Mouse (Mus musculus) forebrain, embryonic 12.5 days (tissue): ENCODE measurements at regions not wholly inside any gene's neighbourhood (a gene's known extent, or its start where the extent isn't known, plus 50 kb on each side); places are given as distances from the start of the nearest gene placed in this dataset.
"Not testable (repeated sequence)": the region's sequence is repeated elsewhere in the genome, so short reads cannot be mapped to it uniquely, and the experiment has no call there.

Source experiments
- ATAC-seq: fragments of 200-750 bp; cut with Nextera tagmentation; 2 replicates; pipeline ENCODE4 v1.8.0; 2017; ENCODE audit warnings: moderate TSS enrichment; ENCODE audit not compliant: low FRiP score
- H3K27ac ChIP-seq: fragments of 300-500 bp; sonication (generic); 2 replicates; pipeline ENCODE4 v1.5.1; 2016; ENCODE audit warnings: mild to moderate bottlenecking
- H3K27me3 ChIP-seq: fragments of 300-500 bp; sonication (generic); 2 replicates; pipeline ENCODE4 v1.6.1; 2016; ENCODE audit warnings: mild to moderate bottlenecking
- H3K36me3 ChIP-seq: fragments of 300-500 bp; sonication (generic); replicated peaks from 2 replicates; pipeline ENCODE4 v1.6.1; 2016; ENCODE audit warnings: mild to moderate bottlenecking
- H3K4me1 ChIP-seq: fragments of 300-500 bp; sonication (generic); 2 replicates; pipeline ENCODE4 v1.6.1; 2016
- H3K4me2 ChIP-seq: fragments of 300-500 bp; sonication (generic); 2 replicates; pipeline ENCODE4 v1.6.1; 2016; ENCODE audit warnings: mild to moderate bottlenecking, moderate library complexity
- H3K4me3 ChIP-seq: fragments of 300-500 bp; sonication (generic); replicated peaks from 2 replicates; pipeline ENCODE4 v1.5.1; 2016; ENCODE audit warnings: mild to moderate bottlenecking
- H3K9ac ChIP-seq: fragments of 300-500 bp; sonication (generic); 2 replicates; pipeline ENCODE4 v1.6.1; 2016; ENCODE audit warnings: mild to moderate bottlenecking
- H3K9me3 ChIP-seq: fragments of 300-500 bp; sonication (generic); 2 replicates; pipeline ENCODE4 v1.6.1; 2016
- WGBS: fragments of 180-500 bp; shearing (Covaris S2); methylation state at CpG from one replicate; pipeline ENCODE4 v1.1.7; 2016; 5-methylcytosine and 5-hydroxymethylcytosine counted together

DNA sequence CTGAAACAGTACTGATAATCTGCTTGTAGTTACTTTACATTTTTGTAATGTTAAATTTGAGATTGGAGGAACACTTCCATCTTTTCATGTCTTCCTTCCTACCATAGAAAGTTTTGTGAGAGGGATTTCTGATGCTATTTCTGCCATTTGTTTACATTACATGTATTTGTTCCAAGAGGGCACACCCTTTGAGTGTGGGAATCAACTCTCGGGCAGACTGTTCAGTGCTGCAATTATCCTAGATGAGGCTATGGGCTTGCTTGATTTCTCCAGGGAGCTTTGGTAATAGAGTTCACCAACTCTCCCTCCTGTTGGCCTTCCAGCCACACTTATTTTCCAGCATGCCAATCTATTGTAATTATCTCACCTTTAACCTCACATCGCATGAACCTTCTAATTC lies 52.4 kb downstream of the Gm13691 start:
- 44% methylated on average over 2 of the region's 2 CpGs for WGBS
- H3K27ac ChIP-seq: no peak overlapping the region
- H3K27me3 ChIP-seq: no peaks in the 10 kb centered on the region
- no peaks in the 10 kb centered on the region for H3K4me1 ChIP-seq
- no peaks in the 10 kb centered on the region for H3K9me3 ChIP-seq
- ATAC-seq: no peak
- no peak overlapping the region for H3K4me2 ChIP-seq
- no peak overlapping the region for H3K4me3 ChIP-seq
- H3K9ac ChIP-seq: no peak overlapping the region
- H3K36me3 ChIP-seq: no peaks in the 10 kb centered on the region

DNA sequence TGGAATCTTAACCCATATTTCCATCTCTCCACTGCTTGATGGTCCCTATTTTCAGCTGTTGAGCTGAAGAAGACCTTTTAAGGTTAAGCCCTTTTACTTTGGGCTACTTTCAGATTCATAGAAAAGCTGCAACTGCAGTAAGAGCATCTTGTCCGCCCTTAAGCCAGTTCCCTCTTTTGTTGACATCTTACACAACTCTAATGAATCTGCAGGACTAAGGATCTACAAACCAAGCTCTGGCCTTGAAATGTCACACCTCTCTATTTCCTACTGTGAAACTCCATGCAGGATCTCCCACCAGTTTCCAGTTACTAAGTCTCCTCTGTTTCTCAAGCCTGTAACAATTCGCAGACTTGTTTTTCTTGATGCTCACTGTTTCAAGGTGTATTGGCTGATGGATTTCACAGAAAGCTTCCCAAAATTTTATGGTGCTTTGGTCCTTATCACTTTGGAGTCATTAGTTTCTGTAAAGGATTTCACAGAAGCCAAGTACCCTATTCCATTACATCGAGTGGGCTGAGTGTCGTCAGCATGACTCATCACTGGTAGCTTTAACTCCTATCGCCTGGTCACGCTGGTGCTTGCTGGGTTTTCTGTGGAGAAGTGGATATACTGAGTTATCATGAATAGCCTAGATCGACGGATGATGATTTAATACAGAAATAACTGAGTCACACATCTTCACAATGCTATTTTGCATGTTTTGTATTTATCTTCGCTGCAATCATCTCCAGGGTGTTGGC lies 58.2 kb downstream of the Gm13691 start:
- 91% methylated on average over 9 of the region's 9 CpGs for WGBS
- no peaks in the 10 kb centered on the region for H3K9me3 ChIP-seq
- H3K4me2 ChIP-seq: no peak overlapping the region
- H3K27me3 ChIP-seq: no peaks in the 10 kb centered on the region
- H3K9ac ChIP-seq: no peak overlapping the region
- ATAC-seq: no peak
- no peaks in the 10 kb centered on the region for H3K36me3 ChIP-seq
- H3K4me3 ChIP-seq: no peak overlapping the region
- no peak overlapping the region for H3K27ac ChIP-seq
- no peaks in the 10 kb centered on the region for H3K4me1 ChIP-seq

DNA sequence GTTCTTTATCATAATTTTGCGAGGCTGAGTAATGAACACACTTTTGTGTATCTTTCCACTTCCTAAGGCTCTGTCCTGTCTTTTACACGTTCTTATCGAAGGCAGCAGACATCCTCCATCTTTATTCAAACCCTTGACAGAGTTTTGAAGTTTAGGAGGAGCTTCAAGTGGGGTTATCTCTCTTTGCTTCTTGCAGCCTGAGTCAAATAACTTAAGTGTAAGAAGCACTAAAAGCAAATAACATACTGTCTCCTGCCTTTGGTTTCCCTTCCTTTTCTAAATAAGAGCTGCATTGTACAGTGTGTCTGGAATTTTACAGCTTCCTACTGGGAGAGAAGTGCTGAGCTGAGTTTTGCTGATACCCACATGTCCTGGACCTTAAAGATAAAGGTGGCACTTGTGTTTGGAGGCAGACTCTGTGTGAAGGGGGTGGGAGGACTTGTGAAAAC lies 61.6 kb downstream of the Gm13691 start:
- no peaks in the 10 kb centered on the region for H3K27me3 ChIP-seq
- no peaks in the 10 kb centered on the region for H3K36me3 ChIP-seq
- no peak overlapping the region for H3K4me3 ChIP-seq
- 67% methylated on average over 3 of the region's 3 CpGs for WGBS
- no peak for ATAC-seq
- no peaks in the 10 kb centered on the region for H3K9me3 ChIP-seq
- H3K4me1 ChIP-seq: no peaks in the 10 kb centered on the region
- no peak overlapping the region for H3K9ac ChIP-seq
- H3K27ac ChIP-seq: no peak overlapping the region
- no peak overlapping the region for H3K4me2 ChIP-seq

DNA sequence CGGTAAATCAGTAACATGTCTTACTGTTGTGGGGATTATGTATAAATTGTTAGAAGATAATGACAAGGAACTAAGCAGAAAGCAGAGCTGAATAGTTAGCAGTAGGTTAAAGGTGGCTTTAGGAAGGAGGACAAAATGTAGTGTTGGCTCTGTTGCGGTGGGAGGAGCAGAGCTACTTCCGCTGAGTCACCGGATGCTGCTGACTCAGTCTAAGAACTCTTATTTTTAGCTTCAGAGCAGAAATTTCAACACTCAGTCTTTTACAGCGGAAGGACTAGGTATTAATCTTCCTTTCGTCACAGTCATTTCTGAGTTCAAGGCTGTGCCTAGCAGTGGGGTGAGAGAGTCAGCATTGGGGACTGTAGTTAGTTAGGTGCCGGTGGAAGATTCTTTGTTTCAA lies 68.9 kb downstream of the Gm13691 start:
- no peak for ATAC-seq
- Histone ChIP-seq H3K27ac (no peak overlapping the region), H3K9ac (no peak overlapping the region), H3K4me2 (no peak overlapping the region), H3K36me3 (no peaks in the 10 kb centered on the region), H3K4me3 (no peak overlapping the region), H3K27me3 (no peaks in the 10 kb centered on the region), H3K9me3 (no peaks in the 10 kb centered on the region), H3K4me1 (no peaks in the 10 kb centered on the region)
- 88% methylated on average over 7 of the region's 7 CpGs for WGBS

DNA sequence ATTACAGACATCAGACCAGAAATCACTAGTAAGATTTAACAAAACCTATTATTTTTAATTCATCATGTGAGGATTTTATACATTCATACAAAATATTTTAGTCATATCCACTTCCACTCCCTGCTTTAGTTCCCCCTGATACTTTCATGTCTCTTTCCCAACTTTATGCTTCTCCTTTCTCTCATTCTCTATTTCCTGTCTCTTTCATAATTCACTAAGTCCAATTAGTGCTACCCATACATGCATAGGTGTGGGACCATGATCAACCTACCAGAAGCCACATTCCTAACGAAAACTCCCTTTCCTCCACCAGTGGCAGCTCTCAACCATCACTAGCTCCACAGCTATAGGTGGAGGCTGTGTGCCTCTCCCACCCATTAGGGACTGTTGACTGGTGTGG lies 70.9 kb downstream of the Gm13691 start:
- 84% methylated on average over 1 of the region's 1 CpGs for WGBS
- no peaks in the 10 kb centered on the region for H3K36me3 ChIP-seq
- H3K27ac ChIP-seq: no peak overlapping the region

DNA sequence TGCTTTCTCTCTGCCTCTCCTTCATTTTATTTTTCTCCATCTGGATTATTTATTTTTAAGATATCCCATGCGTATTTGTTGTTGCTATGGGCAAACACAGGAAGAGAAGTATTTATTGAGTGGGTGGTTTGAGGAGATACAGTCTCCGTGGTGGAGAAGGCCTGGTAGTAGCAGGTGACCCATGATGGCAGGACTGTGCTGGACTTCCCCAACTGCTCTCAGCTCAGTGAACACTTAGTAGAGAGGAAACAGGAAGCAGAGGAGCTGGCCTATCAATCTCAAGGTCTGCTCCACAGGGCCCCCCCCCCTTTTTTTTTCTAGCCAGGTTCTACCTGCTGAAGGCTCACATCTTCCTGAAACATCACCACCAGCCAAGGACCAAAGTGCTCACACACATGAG lies 74.0 kb downstream of the Gm13691 start:
- H3K27me3 ChIP-seq: no peaks in the 10 kb centered on the region
- no peak overlapping the region for H3K4me3 ChIP-seq
- no peaks in the 10 kb centered on the region for H3K36me3 ChIP-seq
- H3K4me2 ChIP-seq: no peak overlapping the region
- H3K9ac ChIP-seq: no peak overlapping the region
- 82% methylated on average over 2 of the region's 2 CpGs for WGBS
- H3K9me3 ChIP-seq: no peaks in the 10 kb centered on the region
- no peak for ATAC-seq
- H3K27ac ChIP-seq: no peak overlapping the region
- H3K4me1 ChIP-seq: no peaks in the 10 kb centered on the region

More for the DNA sequence above, 70.9 kb downstream of the Gm13691 start:
- Histone ChIP-seq H3K9me3 (no peaks in the 10 kb centered on the region), H3K4me2 (no peak overlapping the region), H3K27me3 (no peaks in the 10 kb centered on the region), H3K4me1 (no peaks in the 10 kb centered on the region), H3K9ac (no peak overlapping the region), H3K4me3 (no peak overlapping the region)
- no peak for ATAC-seq

DNA sequence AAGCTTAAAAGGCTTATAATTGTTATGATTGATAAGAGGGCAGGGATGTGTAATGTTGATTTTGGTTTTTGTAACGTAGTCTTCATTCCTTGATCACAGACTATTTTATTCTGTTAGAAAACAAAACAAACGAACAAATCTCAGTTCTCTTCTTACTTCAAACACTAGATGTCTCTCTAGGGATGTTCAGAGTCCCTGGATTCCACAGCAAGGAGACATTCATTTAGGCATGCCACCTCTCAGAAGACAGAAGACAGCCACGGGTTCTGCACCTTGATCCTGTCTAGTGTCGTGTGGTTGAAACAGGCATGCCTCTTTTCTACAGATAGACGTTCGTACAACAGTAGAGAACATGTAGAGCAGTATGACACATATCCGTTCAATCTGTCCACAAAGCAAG lies 74.7 kb downstream of the Gm13691 start:
- Histone ChIP-seq H3K4me1 (no peaks in the 10 kb centered on the region), H3K27ac (no peak overlapping the region)
- 74% methylated on average over 7 of the region's 7 CpGs for WGBS

DNA sequence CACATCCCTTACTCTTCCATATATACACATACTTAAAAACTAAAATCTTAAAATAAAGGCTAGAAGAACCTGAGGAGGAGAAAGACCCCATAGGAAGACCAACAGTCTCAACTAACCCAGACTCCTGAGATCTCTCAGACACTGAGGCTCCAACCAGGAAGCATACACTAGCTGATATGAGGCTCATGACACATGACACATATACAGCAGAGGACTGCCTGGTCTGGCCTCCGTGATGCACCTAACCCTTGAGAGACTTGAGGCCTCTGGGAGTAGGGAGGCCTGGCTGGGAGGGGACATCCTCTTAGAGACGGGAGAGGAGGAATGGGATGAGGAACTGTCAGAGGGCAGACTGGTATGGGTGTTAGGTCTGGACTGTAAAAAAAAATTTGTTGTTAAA lies 75.4 kb downstream of the Gm13691 start:
- H3K4me2 ChIP-seq: no peak overlapping the region
- 80% methylated on average over 2 of the region's 2 CpGs for WGBS
- H3K4me3 ChIP-seq: no peak overlapping the region
- no peaks in the 10 kb centered on the region for H3K9me3 ChIP-seq
- ATAC-seq: no peak
- no peaks in the 10 kb centered on the region for H3K4me1 ChIP-seq
- no peak overlapping the region for H3K9ac ChIP-seq
- H3K36me3 ChIP-seq: no peaks in the 10 kb centered on the region
- no peaks in the 10 kb centered on the region for H3K27me3 ChIP-seq
- no peak overlapping the region for H3K27ac ChIP-seq

More for the DNA sequence above, 74.7 kb downstream of the Gm13691 start:
- H3K27me3 ChIP-seq: no peaks in the 10 kb centered on the region
- no peak overlapping the region for H3K4me3 ChIP-seq
- no peaks in the 10 kb centered on the region for H3K9me3 ChIP-seq
- ATAC-seq: no peak
- H3K4me2 ChIP-seq: no peak overlapping the region
- H3K36me3 ChIP-seq: no peaks in the 10 kb centered on the region
- no peak overlapping the region for H3K9ac ChIP-seq

DNA sequence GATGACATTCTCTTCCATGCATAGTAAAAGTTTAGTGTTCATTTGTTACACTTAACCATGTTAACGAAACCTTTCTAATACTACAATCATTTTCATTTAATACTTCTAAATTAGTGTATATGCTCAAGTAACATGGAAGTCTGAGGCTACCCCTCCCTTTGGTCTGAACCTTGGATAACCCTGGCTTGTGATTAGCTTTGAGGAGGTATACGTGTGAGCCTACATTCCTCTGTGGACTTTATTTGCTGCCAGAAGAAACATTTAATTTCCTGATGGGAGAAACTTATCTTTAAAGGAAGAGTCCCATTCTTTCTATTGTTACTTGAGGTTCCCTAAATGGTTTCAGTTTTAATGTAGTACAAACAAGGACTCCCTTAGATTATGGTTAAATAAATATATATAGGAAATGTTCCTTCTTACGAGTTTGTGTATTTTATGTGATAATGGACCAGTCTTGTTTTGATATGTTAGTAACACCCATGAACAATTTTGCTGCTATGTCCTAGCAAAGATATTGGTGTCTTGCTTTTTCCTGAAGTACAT lies 75.9 kb downstream of the Gm13691 start:
- 91% methylated on average over 3 of the region's 3 CpGs for WGBS
- no peak overlapping the region for H3K4me2 ChIP-seq

DNA sequence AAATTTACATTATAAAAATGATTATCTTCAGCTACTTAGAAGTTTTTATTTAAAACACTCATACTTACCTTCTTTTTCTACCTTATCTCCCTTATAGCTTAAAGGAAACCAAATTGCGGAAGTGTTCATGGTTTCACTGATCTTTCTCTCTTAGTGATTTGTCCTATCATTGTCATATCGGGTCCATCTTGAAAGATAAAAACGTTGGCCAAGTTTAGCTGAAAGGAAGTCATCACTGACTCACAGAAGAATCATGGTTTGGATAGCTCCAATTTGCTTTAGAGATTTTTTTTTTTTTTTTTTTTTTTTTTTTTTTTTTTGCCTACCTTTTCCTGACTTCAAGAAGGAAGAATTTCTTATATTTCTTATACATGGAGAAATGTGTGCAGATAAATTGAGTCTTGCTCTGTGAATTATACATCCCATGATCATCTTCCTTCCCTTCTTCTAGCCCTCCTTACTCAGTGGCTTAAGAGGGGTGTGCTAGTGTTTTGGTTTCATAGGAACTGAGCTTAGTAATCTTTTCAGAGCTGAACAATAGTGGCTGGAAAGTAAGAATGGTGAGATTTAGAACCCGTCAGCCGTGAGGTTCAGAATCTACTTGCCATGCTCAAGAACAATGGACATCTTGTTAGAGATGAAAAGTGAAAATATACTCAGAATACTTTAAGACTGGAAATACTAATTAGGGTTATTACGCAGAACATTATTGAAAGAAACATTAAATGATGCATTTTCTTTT lies 76.6 kb downstream of the Gm13691 start:
- ATAC-seq: no peak
- no peak overlapping the region for H3K4me2 ChIP-seq
- H3K36me3 ChIP-seq: no peaks in the 10 kb centered on the region
- H3K27me3 ChIP-seq: no peaks in the 10 kb centered on the region
- no peaks in the 10 kb centered on the region for H3K9me3 ChIP-seq
- H3K27ac ChIP-seq: no peak overlapping the region
- H3K4me3 ChIP-seq: no peak overlapping the region
- 51% methylated on average over 6 of the region's 6 CpGs for WGBS
- H3K4me1 ChIP-seq: no peaks in the 10 kb centered on the region
- no peak overlapping the region for H3K9ac ChIP-seq

More for the DNA sequence above, 75.9 kb downstream of the Gm13691 start:
- Histone ChIP-seq H3K4me3 (no peak overlapping the region), H3K9me3 (no peaks in the 10 kb centered on the region), H3K9ac (no peak overlapping the region), H3K27ac (no peak overlapping the region), H3K36me3 (no peaks in the 10 kb centered on the region), H3K4me1 (no peaks in the 10 kb centered on the region), H3K27me3 (no peaks in the 10 kb centered on the region)
- no peak for ATAC-seq

DNA sequence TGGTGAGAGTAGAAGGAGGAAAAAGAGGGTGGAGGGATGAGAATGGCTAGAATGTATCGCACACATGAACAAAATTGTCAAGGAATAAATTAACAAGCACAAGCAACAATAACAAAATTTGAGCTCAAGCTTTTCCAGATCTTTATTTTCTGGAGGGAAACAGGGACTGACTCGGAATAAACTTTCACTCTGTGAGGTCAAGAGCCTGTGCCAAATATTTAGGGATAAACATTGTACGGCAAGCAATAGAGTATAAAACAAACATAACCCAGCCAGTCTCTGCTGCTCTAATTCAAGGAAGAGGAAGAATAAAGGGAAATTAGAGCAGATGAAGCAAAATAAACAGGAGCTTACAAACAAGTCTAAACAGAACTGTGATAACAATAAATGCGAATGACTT lies 78.3 kb downstream of the Gm13691 start:
- Histone ChIP-seq H3K4me2 (no peak overlapping the region), H3K9me3 (no peaks in the 10 kb centered on the region), H3K27me3 (no peaks in the 10 kb centered on the region), H3K36me3 (no peaks in the 10 kb centered on the region), H3K4me3 (no peak overlapping the region), H3K4me1 (no peaks in the 10 kb centered on the region), H3K9ac (no peak overlapping the region), H3K27ac (no peak overlapping the region)
- no peak for ATAC-seq
- WGBS: 93% methylated on average over 4 of the region's 4 CpGs

DNA sequence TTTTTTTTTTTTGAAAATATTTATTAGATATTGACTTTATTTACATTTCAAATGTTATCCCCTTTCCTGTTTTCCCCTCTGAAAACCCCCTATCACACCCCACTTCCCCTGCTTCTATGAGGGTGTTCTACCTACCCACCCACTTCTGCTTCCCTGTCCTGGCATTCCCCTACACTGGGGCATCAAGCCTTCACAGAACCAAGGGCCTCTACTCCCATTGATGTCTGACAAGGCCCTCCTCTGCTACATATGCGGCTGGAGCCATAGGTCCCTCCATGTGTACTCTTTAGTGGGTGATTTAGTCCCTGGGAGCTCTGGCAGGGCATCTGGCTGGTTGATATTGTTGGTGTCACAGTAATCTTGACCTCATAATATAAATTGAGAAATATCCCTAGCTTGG lies 79.1 kb downstream of the Gm13691 start:
- ATAC-seq: not testable (repeated sequence)

More for the DNA sequence above, 79.1 kb downstream of the Gm13691 start:
- not testable (repeated sequence) for H3K9me3 ChIP-seq, H3K4me1 ChIP-seq, H3K4me3 ChIP-seq, H3K27ac ChIP-seq, H3K4me2 ChIP-seq, H3K36me3 ChIP-seq, H3K27me3 ChIP-seq, H3K9ac ChIP-seq
- WGBS: 71% methylated on average over 1 of the region's 1 CpGs
